Mouse (Mus musculus): ENCODE results near the gene Cdk4. TPM values are rescaled to one million over a fixed set of nuclear protein-coding genes. Genes with fewer than 3 reads are reported as not detected.
A peak's percentile ranks its signal among the peaks of the same experiment; 100 is the strongest.

Gene Cdk4
- 161 and 187 TPM in 2 replicates for polyA plus RNA-seq (2012; ENCODE audit: insufficient read depth, insufficient read length, missing spikeins)

GRCm38 (mm10) chr10:127063239-127063872 is at the start of gene Cdk4:
Gene Cdk4 (plus strand): TSS chr10:127063534.
- H3K4me1 ChIP-seq (ENCODE audit: control insufficient read depth, insufficient read depth, low read length) = peaks cover 17% of the 10 kb centered on the region
- H3K4me3 ChIP-seq (ENCODE audit: insufficient read depth, low read length) = peak within 1 kb of the TSS; percentile 89
- TF ChIP-seq CTCF (IDR thresholded peaks at IDR 0.05; ENCODE audit: low read depth, low read length) (no peak), POLR2A (IDR thresholded peaks at IDR 0.05; ENCODE audit: borderline replicate concordance, low read depth, low read length) (no peak)
- H3K27ac ChIP-seq (ENCODE audit: insufficient read depth, low read depth, low read length) = peak within 1 kb of the TSS; percentile 84

GRCm38 (mm10) chr10:127016488-127016887 is 46.8 kb upstream of the Cdk4 start:
- no peaks in the 10 kb centered on the region for H3K4me1 ChIP-seq (ENCODE audit: control insufficient read depth, insufficient read depth, low read length)
- H3K4me3 ChIP-seq (ENCODE audit: insufficient read depth, low read length) = no peak overlapping the region
- no peak overlapping the region for H3K27ac ChIP-seq (ENCODE audit: insufficient read depth, low read depth, low read length)
- TF ChIP-seq CTCF (IDR thresholded peaks at IDR 0.05; ENCODE audit: low read depth, low read length) (no peak), POLR2A (IDR thresholded peaks at IDR 0.05; ENCODE audit: borderline replicate concordance, low read depth, low read length) (no peak)

- H3K4me1 ChIP-seq (ENCODE audit: control insufficient read depth, insufficient read depth, low read length) = no peaks in the 10 kb centered on the region
- H3K4me3 ChIP-seq (ENCODE audit: insufficient read depth, low read length) = no peak overlapping the region
- TF ChIP-seq CTCF (IDR thresholded peaks at IDR 0.05; ENCODE audit: low read depth, low read length) = no peak
- TF ChIP-seq POLR2A (IDR thresholded peaks at IDR 0.05; ENCODE audit: borderline replicate concordance, low read depth, low read length) = no peak
- no peak overlapping the region for H3K27ac ChIP-seq (ENCODE audit: insufficient read depth, low read depth, low read length)
Observed at GRCm38 (mm10) chr10:127017071-127017470, 46.3 kb upstream of the Cdk4 start.

GRCm38 (mm10) chr10:127018422-127018821 is 44.9 kb upstream of the Cdk4 start:
- Histone ChIP-seq H3K27ac (ENCODE audit: insufficient read depth, low read depth, low read length) (no peak overlapping the region), H3K4me1 (ENCODE audit: control insufficient read depth, insufficient read depth, low read length) (no peaks in the 10 kb centered on the region), H3K4me3 (ENCODE audit: insufficient read depth, low read length) (no peak overlapping the region)
- TF ChIP-seq CTCF (IDR thresholded peaks at IDR 0.05; ENCODE audit: low read depth, low read length) = no peak
- TF ChIP-seq POLR2A (IDR thresholded peaks at IDR 0.05; ENCODE audit: borderline replicate concordance, low read depth, low read length) = no peak

- Histone ChIP-seq H3K4me3 (ENCODE audit: insufficient read depth, low read length) (peak within 1 kb of the TSS; percentile 95), H3K27ac (ENCODE audit: insufficient read depth, low read depth, low read length) (peak within 1 kb of the TSS; percentile 52)
- TF ChIP-seq CTCF (IDR thresholded peaks at IDR 0.05; ENCODE audit: low read depth, low read length) (peak; percentile 86), POLR2A (IDR thresholded peaks at IDR 0.05; ENCODE audit: borderline replicate concordance, low read depth, low read length) (no peak; the same call in 1 of the 2 replicates)
Observed at GRCm38 (mm10) chr10:127030336-127031296, 32.7 kb upstream of the Cdk4 start, which contains the start of gene Tsfm. Gene Tsfm (minus strand): TSS chr10:127030840.

GRCm38 (mm10) chr10:127033301-127033741 is 30.0 kb upstream of the Cdk4 start:
- Histone ChIP-seq H3K27ac (ENCODE audit: insufficient read depth, low read depth, low read length) (no peak overlapping the region), H3K4me3 (ENCODE audit: insufficient read depth, low read length) (no peak overlapping the region), H3K4me1 (ENCODE audit: control insufficient read depth, insufficient read depth, low read length) (no peaks in the 10 kb centered on the region)
- TF ChIP-seq POLR2A (IDR thresholded peaks at IDR 0.05; ENCODE audit: borderline replicate concordance, low read depth, low read length) = no peak

More at GRCm38 (mm10) chr10:127030336-127031296, 32.7 kb upstream of the Cdk4 start, which contains the start of gene Tsfm:
- H3K4me1 ChIP-seq (ENCODE audit: control insufficient read depth, insufficient read depth, low read length) = no peaks in the 10 kb centered on the region

GRCm38 (mm10) chr10:127036273-127036672 is 27.1 kb upstream of the Cdk4 start:
- no peaks in the 10 kb centered on the region for H3K4me1 ChIP-seq (ENCODE audit: control insufficient read depth, insufficient read depth, low read length)
- no peak overlapping the region for H3K4me3 ChIP-seq (ENCODE audit: insufficient read depth, low read length)
- TF ChIP-seq POLR2A (IDR thresholded peaks at IDR 0.05; ENCODE audit: borderline replicate concordance, low read depth, low read length) (no peak), CTCF (IDR thresholded peaks at IDR 0.05; ENCODE audit: low read depth, low read length) (no peak)
- no peak overlapping the region for H3K27ac ChIP-seq (ENCODE audit: insufficient read depth, low read depth, low read length)

GRCm38 (mm10) chr10:127037641-127038040 is 25.7 kb upstream of the Cdk4 start:
- H3K27ac ChIP-seq (ENCODE audit: insufficient read depth, low read depth, low read length) = no peak overlapping the region
- TF ChIP-seq POLR2A (IDR thresholded peaks at IDR 0.05; ENCODE audit: borderline replicate concordance, low read depth, low read length) = no peak
- TF ChIP-seq CTCF (IDR thresholded peaks at IDR 0.05; ENCODE audit: low read depth, low read length) = no peak
- H3K4me1 ChIP-seq (ENCODE audit: control insufficient read depth, insufficient read depth, low read length) = peaks cover 3% of the 10 kb centered on the region; the same call in 1 of the 2 replicates
- no peak overlapping the region for H3K4me3 ChIP-seq (ENCODE audit: insufficient read depth, low read length)

- Histone ChIP-seq H3K27ac (ENCODE audit: insufficient read depth, low read depth, low read length) (no peak overlapping the region), H3K4me1 (ENCODE audit: control insufficient read depth, insufficient read depth, low read length) (peaks cover 9% of the 10 kb centered on the region), H3K4me3 (ENCODE audit: insufficient read depth, low read length) (peak overlapping the region; percentile 99)
- no peak for TF ChIP-seq CTCF (IDR thresholded peaks at IDR 0.05; ENCODE audit: low read depth, low read length)
Observed at GRCm38 (mm10) chr10:127040569-127041214, 22.6 kb upstream of the Cdk4 start.
